Mouse (Mus musculus): ENCODE measurements around the gene Stox1. TPM values are rescaled to one million over a fixed set of nuclear protein-coding genes. Genes with fewer than 3 reads are reported as not detected.
"Not testable (repeated sequence)": the region's sequence is repeated elsewhere in the genome, so short reads cannot be mapped to it uniquely, and the experiment has no call there.

Stox1 gene
- 2.7 and 2.9 TPM in 2 replicates for polyA plus RNA-seq (2014; fragmentation: Nextera tagmentation; extraction: Ambion mirVana)

DNA sequence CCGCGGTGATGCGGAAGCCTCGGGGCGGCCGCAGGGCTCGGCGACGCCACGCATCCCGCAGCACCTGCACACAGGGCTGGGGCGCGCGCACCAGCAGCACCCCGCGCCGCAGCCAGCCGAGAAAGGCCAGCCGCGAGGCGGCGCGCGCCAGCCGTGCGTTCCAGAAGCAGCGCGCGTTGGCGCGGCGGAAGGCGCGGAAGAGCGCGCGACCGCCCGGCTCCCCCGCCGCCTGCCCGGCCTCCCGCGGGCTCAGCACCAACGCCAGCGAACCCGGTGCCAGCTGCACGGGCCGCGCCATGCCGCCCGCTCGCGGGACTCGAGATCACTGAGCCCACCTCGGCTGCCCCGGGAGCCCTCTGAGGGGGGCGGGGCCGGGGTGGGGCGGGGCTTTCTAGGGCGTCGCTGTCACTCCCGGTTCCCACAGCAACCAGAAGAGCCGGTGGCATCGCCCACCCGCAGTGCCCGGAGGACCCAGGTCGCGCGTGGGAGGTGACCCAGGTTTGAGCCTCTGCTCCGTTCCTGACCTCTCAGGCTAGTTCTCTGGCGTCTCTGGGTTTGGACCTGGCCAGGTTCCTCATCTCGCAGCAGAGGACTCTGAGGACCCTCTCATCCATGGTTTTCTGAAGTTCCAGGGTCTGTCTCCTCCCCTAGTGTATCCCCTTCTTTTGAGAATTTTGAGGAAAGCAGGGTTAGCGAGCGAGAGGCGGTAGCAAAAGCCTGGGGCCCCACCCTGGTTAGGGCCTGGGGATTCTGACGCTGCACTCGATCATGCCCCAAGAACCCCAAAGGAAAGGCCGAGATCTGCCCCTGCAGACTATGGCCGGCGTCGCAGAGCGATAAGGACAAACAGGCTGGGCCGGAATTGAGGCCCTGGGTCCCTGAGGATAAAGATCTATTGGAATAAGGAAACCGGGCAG, at the start of gene Stox1:
Stox1 (minus strand) TSS at position 358 of the 917 bp plus-strand sequence.
- Histone ChIP-seq H3K9me3 (ENCODE audit: control insufficient read depth, low read length) (no peaks in the 10 kb centered on the region), H3K27ac (replicated peaks; ENCODE audit: low read depth, low read length) (peak within 1 kb of the TSS; percentile 63; the same call in 1 of the 2 replicates), H3K4me2 (ENCODE audit: low read length) (peak within 1 kb of the TSS; percentile 85), H3K4me1 (ENCODE audit: control insufficient read depth, insufficient read depth, low read length) (no peaks in the 10 kb centered on the region; the same call in 1 of the 2 replicates), H3K27me3 (ENCODE audit: control insufficient read depth, insufficient read depth, low read length) (no peaks in the 10 kb centered on the region; the same call in 1 of the 2 replicates), H3K36me3 (ENCODE audit: control insufficient read depth, insufficient read depth, low read length) (no peaks in the 10 kb centered on the region), H3K4me3 (replicated peaks; ENCODE audit: low read depth, low read length) (peak within 1 kb of the TSS; percentile 64), H3K9ac (replicated peaks; ENCODE audit: low read length) (peak within 1 kb of the TSS; percentile 68)
- DNase-seq (peak; percentile 92), ATAC-seq (ENCODE audit: low FRiP score, low TSS enrichment) (peak; percentile 88)
- under 1% methylated on average over 85 of the region's 85 CpGs for WGBS

DNA sequence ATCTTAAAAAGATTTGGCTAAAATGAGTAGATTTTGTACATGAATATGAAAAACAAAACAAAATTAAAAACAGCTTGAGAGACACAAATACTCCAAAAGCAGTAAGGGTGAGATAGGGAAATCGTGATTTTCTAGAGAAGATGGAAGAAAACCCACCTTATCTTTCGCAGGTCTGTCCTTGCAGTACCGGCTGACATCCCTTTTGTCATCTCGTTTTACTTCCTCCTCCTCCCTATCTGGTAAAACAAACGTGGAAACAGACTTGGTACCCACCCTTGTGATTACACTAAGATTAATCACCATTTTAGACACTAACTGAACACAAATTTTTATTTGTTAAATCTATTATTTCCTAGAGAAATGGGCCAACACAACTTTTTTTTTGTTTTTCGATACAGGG, 24.9 kb upstream of the Stox1 start:
- Histone ChIP-seq H3K4me2 (ENCODE audit: low read length) (no peak overlapping the region), H3K4me1 (ENCODE audit: control insufficient read depth, insufficient read depth, low read length) (no peaks in the 10 kb centered on the region), H3K9ac (replicated peaks; ENCODE audit: low read length) (no peak overlapping the region), H3K4me3 (replicated peaks; ENCODE audit: low read depth, low read length) (no peak overlapping the region), H3K27ac (replicated peaks; ENCODE audit: low read depth, low read length) (no peak overlapping the region), H3K36me3 (ENCODE audit: control insufficient read depth, insufficient read depth, low read length) (peaks cover 98% of the 10 kb centered on the region), H3K27me3 (ENCODE audit: control insufficient read depth, insufficient read depth, low read length) (no peaks in the 10 kb centered on the region), H3K9me3 (ENCODE audit: control insufficient read depth, low read length) (no peaks in the 10 kb centered on the region)
- WGBS: 88% methylated on average over 6 of the region's 6 CpGs
- no peak for DNase-seq
- no peak for ATAC-seq (ENCODE audit: low FRiP score, low TSS enrichment)

DNA sequence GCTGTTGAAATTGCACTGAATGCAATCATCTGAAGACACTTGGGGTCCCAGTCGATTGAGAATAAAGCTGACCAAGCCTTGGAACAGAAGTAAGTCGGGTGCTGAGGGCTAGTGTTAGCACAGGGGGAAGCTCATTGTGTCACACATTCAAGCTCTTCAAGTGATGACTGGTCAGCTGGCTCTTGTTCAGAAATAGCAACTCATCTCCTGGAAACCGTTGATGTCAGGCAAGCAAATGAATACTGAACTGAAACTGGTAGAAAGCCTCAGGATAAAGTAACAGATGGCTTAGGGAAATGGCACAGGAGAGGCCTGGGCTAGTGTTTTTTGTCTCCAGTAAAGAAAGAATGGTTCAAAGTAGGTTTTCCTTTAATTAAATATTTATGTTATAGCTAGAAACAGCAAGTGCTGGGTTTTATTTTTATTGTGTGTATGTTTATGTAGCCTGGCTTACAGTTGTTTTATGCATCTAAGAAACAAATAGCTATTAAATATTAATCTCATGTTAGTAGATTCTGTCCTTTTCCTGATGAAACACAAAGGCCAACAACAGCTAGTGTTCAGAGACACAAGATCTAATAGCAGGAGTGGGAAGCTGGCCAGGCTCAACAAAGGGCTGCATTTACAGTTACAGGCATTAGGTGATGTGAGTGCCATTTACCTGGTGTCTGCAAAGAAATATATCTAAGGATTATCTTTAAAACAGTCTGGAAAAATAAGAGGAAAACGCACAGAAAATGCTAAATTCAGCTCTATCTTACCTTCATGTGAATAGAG, 14.2 kb upstream of the Stox1 start:
- no peak overlapping the region for H3K9ac ChIP-seq (replicated peaks; ENCODE audit: low read length)
- H3K36me3 ChIP-seq (ENCODE audit: control insufficient read depth, insufficient read depth, low read length): peaks cover 37% of the 10 kb centered on the region
- no peaks in the 10 kb centered on the region for H3K9me3 ChIP-seq (ENCODE audit: control insufficient read depth, low read length)
- H3K27me3 ChIP-seq (ENCODE audit: control insufficient read depth, insufficient read depth, low read length): no peaks in the 10 kb centered on the region
- no peak overlapping the region for H3K4me2 ChIP-seq (ENCODE audit: low read length)
- 62% methylated on average over 4 of the region's 4 CpGs for WGBS
- no peak for ATAC-seq (ENCODE audit: low FRiP score, low TSS enrichment)
- no peaks in the 10 kb centered on the region for H3K4me1 ChIP-seq (ENCODE audit: control insufficient read depth, insufficient read depth, low read length)
- H3K4me3 ChIP-seq (replicated peaks; ENCODE audit: low read depth, low read length): no peak overlapping the region
- peak; percentile 65 for DNase-seq
- peak overlapping the region; percentile 16; the same call in 1 of the 2 replicates for H3K27ac ChIP-seq (replicated peaks; ENCODE audit: low read depth, low read length)

DNA sequence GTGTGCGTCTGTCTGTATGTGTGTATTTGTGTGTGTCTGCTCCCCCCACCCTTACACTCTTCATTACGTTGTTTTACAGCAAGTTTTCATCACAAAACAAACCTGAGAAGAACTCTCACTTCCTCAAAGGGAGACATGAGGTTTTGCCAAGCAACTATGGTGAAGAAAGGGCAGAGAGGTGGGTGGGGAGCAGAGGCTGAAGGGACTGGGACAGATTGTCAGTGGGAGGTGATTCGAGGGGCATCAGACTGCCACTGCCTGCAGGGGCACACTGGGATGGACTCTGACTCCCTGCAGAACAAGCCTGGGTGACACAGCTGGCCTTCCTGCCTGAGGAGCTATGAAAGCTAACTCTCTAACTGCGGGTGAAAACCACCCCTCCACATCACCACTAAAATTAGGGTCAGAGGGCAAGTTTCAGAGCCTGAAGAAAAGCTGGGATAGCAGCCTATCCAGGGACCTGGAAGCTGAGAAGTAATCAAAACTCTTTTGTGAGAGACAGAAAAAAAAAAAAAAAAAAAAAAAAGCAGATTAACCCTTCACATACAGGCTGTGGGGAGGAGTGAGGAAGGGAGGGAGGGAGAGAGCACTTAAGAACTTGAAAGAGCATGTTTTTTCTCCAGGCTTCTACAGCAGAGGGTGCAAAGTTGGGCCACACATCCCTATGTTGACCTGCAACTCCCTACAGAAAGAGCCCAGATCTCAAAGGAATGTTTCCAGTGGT, 11.2 kb upstream of the Stox1 start:
- H3K9me3 ChIP-seq (ENCODE audit: control insufficient read depth, low read length): no peaks in the 10 kb centered on the region
- ATAC-seq (ENCODE audit: low FRiP score, low TSS enrichment): no peak

DNA sequence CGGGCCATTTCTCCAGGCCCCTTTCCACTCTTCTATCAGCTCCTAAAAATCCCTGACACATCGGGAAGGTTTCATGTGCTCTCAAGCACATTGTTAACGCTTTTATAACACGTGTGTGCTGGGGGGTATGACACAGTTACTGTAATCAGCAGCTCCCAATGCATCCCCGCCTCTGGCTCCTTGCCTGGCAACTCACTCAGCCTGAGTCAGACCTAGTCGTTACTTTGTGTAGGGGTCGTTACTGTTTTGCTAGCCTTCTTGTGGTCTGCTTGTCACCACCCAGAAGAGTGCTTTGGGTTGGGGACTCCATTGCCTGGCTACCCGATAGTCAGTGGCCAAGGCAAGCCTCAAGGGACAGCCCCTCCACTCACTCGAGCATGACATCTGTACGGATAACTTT, 4.9 kb upstream of the Stox1 start:
- ATAC-seq (ENCODE audit: low FRiP score, low TSS enrichment) (no peak), DNase-seq (no peak)
- Histone ChIP-seq H3K27me3 (ENCODE audit: control insufficient read depth, insufficient read depth, low read length) (no peaks in the 10 kb centered on the region), H3K9me3 (ENCODE audit: control insufficient read depth, low read length) (no peaks in the 10 kb centered on the region), H3K4me3 (replicated peaks; ENCODE audit: low read depth, low read length) (no peak overlapping the region), H3K9ac (replicated peaks; ENCODE audit: low read length) (no peak overlapping the region), H3K27ac (replicated peaks; ENCODE audit: low read depth, low read length) (no peak overlapping the region), H3K4me1 (ENCODE audit: control insufficient read depth, insufficient read depth, low read length) (no peaks in the 10 kb centered on the region; the same call in 1 of the 2 replicates), H3K4me2 (ENCODE audit: low read length) (no peak overlapping the region), H3K36me3 (ENCODE audit: control insufficient read depth, insufficient read depth, low read length) (no peaks in the 10 kb centered on the region)
- 80% methylated on average over 10 of the region's 10 CpGs for WGBS

More for the DNA sequence above, 11.2 kb upstream of the Stox1 start:
- no peak overlapping the region for H3K4me3 ChIP-seq (replicated peaks; ENCODE audit: low read depth, low read length)
- no peak for DNase-seq
- H3K27ac ChIP-seq (replicated peaks; ENCODE audit: low read depth, low read length): no peak overlapping the region
- 36% methylated on average over 4 of the region's 4 CpGs for WGBS
- no peaks in the 10 kb centered on the region for H3K27me3 ChIP-seq (ENCODE audit: control insufficient read depth, insufficient read depth, low read length)
- no peaks in the 10 kb centered on the region for H3K4me1 ChIP-seq (ENCODE audit: control insufficient read depth, insufficient read depth, low read length)
- H3K9ac ChIP-seq (replicated peaks; ENCODE audit: low read length): no peak overlapping the region
- peaks cover 16% of the 10 kb centered on the region for H3K36me3 ChIP-seq (ENCODE audit: control insufficient read depth, insufficient read depth, low read length)
- H3K4me2 ChIP-seq (ENCODE audit: low read length): no peak overlapping the region

DNA sequence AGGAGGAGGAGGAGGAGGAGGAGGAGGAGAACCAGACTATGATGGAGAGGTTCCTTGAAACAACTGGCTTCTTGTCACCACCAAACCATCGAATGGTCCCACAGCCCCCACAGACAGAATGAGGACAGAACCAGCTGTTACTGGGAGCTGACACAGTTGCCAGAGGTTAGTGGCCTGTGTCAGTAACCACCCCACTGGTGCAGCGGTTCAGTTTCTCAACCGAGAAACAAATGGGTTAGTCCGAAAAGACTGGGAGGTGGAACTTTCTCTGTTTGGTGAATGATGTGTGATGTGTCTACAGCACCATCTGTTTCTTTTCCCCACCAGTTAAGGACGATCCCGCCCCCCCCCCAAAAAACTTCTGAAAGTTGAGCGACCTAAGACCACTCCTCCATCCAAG, 992 bp downstream of the Stox1 start:
- ATAC-seq (ENCODE audit: low FRiP score, low TSS enrichment): no peak
- Histone ChIP-seq H3K4me1 (ENCODE audit: control insufficient read depth, insufficient read depth, low read length) (no peaks in the 10 kb centered on the region; the same call in 1 of the 2 replicates), H3K4me2 (ENCODE audit: low read length) (peak overlapping the region; percentile 85), H3K36me3 (ENCODE audit: control insufficient read depth, insufficient read depth, low read length) (no peaks in the 10 kb centered on the region), H3K27ac (replicated peaks; ENCODE audit: low read depth, low read length) (no peak overlapping the region), H3K9ac (replicated peaks; ENCODE audit: low read length) (no peak overlapping the region), H3K9me3 (ENCODE audit: control insufficient read depth, low read length) (no peaks in the 10 kb centered on the region), H3K4me3 (replicated peaks; ENCODE audit: low read depth, low read length) (peak overlapping the region; percentile 64), H3K27me3 (ENCODE audit: control insufficient read depth, insufficient read depth, low read length) (no peaks in the 10 kb centered on the region; the same call in 1 of the 2 replicates)
- DNase-seq: no peak
- 31% methylated on average over 7 of the region's 7 CpGs for WGBS

DNA sequence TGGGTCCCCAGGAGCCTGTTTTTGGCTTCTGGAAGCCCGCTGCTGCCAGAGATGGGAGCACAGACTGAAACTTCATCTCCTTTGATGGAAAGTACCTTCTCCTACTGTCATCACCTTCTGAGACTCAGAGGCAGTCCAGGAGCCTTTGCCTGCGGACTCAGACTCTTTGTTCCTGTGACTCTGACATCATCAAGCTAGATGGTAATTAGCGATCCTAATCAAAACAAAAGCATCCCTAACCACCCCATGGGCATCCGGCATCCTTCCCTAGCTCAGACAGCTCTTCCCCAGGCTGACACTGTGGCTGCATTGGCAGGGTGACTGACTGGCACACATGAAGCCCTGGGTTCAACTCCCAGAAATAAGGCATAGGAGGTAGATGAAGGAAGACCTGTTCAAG, 3.2 kb downstream of the Stox1 start:
- H3K4me2 ChIP-seq (ENCODE audit: low read length): no peak overlapping the region
- no peaks in the 10 kb centered on the region; the same call in 1 of the 2 replicates for H3K27me3 ChIP-seq (ENCODE audit: control insufficient read depth, insufficient read depth, low read length)
- H3K9ac ChIP-seq (replicated peaks; ENCODE audit: low read length): no peak overlapping the region
- H3K9me3 ChIP-seq (ENCODE audit: control insufficient read depth, low read length): no peaks in the 10 kb centered on the region
- H3K4me1 ChIP-seq (ENCODE audit: control insufficient read depth, insufficient read depth, low read length): no peaks in the 10 kb centered on the region; the same call in 1 of the 2 replicates
- no peak for ATAC-seq (ENCODE audit: low FRiP score, low TSS enrichment)
- no peak overlapping the region for H3K27ac ChIP-seq (replicated peaks; ENCODE audit: low read depth, low read length)
- no peaks in the 10 kb centered on the region for H3K36me3 ChIP-seq (ENCODE audit: control insufficient read depth, insufficient read depth, low read length)
- no peak overlapping the region for H3K4me3 ChIP-seq (replicated peaks; ENCODE audit: low read depth, low read length)
- 40% methylated on average over 4 of the region's 4 CpGs for WGBS
- DNase-seq: no peak

DNA sequence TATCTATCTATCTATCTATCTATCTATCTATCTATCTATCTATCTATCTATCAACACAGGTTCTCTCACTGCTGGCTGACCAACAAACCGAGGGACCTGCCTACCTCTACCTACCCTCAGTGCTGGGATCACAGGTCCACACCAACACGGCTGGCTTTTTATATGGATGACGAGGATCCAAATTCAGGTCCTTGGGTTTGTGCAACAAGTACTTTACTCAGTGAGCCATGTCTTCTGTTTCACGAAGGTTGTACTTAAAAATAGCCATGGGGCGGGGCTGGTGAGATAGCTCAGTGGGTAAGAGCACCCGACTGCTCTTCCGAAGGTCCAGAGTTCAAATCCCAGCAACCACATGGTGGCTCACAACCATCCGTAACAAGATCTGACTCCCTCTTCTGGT, 5.4 kb downstream of the Stox1 start:
- H3K4me1 ChIP-seq (ENCODE audit: control insufficient read depth, insufficient read depth, low read length); H3K27ac ChIP-seq (replicated peaks; ENCODE audit: low read depth, low read length); H3K4me2 ChIP-seq (ENCODE audit: low read length); H3K9me3 ChIP-seq (ENCODE audit: control insufficient read depth, low read length); ATAC-seq (ENCODE audit: low FRiP score, low TSS enrichment); H3K27me3 ChIP-seq (ENCODE audit: control insufficient read depth, insufficient read depth, low read length); DNase-seq; H3K9ac ChIP-seq (replicated peaks; ENCODE audit: low read length); H3K36me3 ChIP-seq (ENCODE audit: control insufficient read depth, insufficient read depth, low read length); H3K4me3 ChIP-seq (replicated peaks; ENCODE audit: low read depth, low read length): not testable (repeated sequence)
- 92% methylated on average over 7 of the region's 8 CpGs for WGBS
